Mouse (Mus musculus): ENCODE measurements around the gene Myo19. TPM values are rescaled to one million over a fixed set of nuclear protein-coding genes. Genes with fewer than 3 reads are reported as not detected.

Gene Myo19
- polyA plus RNA-seq, 1 experiment from 2014 or later: 6.1 TPM

DNA sequence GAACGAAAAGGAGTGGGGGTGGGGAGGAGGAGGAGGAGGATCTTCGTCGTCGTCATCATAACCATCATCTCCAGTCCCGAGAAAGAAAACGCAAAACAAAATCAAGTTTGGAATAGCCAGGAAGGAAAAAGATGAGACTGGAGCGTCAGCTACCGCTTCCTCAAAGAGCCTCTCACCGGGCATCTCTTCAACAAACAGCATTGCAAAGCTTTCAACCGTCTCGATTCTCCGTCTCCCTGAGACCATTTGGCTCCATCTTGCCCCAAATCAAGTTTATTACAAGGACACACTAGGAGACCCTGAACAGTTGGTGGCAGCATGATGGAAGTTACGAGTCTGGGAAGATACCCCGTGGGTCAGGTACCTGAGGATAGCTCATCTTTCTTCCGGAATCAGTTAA, 77.2 kb downstream of the Myo19 start:
- WGBS: 9% methylated on average over 15 of the region's 15 CpGs
- H3K4me1 ChIP-seq (replicated peaks): peaks cover 21% of the 10 kb centered on the region
- H3K9ac ChIP-seq: 0 out of 2 replicates have a peak overlapping the region, but pooled peaks have one; percentile 53
- no peaks in the 10 kb centered on the region for H3K36me3 ChIP-seq
- peak overlapping the region; percentile 64 for H3K4me2 ChIP-seq
- H3K4me3 ChIP-seq: peak overlapping the region; percentile 35
- no peaks in the 10 kb centered on the region for H3K9me3 ChIP-seq
- no peak for ATAC-seq (ENCODE audit: low read depth)
- no peak overlapping the region for H3K27ac ChIP-seq (replicated peaks)
- H3K27me3 ChIP-seq: peaks cover 47% of the 10 kb centered on the region

DNA sequence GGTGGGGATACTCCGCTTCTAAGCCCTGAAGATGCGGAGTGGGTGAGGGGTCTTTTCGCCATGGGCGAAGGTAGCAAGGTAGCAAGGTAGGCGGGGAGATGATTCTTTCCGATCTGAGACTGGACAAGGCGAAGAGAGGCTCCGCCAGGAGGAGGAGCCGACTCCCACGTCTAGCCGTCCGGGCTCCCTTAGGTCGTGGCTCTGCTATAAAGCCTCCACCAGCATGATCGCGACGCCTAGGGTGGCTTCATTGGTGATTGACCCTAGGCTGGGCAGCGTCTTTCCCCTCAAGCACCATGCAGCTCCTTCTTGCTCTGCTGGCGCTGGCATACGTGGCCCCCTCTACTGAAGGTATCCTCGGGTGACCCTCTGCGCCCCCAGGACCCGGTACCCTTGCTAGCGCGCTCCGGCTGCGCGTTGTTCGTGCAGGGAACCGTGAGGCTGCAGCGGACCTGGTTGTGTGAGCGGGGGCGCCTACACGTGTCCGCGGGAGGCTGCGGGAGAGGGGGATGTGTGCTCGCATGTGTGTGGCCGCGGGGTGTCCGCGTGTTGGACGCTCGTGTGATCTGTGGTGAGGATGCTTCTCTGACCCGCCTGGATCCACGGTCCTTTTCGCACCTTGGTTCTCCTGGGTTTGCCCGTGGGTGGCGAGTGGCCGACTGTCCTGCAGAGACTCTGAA, 77.8 kb downstream of the Myo19 start, which contains the start of gene Car4:
Gene Car4 (plus strand): TSS at position 196 of the 680 bp plus-strand sequence.
- Histone ChIP-seq H3K4me1 (replicated peaks) (peaks cover 21% of the 10 kb centered on the region), H3K27me3 (peaks cover 47% of the 10 kb centered on the region)

DNA sequence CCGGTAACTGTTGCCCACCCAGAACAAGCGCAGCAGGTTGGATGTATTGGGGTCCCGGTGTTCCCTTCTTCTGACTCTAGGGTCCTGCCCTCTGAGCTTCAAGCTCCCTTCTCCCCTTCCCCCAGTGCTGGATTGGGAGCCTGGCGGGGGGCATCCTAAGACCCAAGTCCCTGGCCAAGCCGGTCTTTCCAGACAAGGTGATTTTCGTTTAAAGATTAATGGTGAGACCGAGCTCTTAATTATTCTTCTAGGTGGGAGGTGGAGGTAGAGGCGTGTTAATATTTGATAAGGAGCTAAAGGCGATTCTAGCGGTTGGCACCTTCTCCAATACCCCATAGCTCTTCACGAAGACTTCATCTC, 78.3 kb downstream of the Myo19 start:
- Histone ChIP-seq H3K27me3 (peaks cover 47% of the 10 kb centered on the region), H3K4me1 (replicated peaks) (peaks cover 21% of the 10 kb centered on the region), H3K27ac (replicated peaks) (no peak overlapping the region), H3K36me3 (no peaks in the 10 kb centered on the region), H3K4me2 (peak overlapping the region; percentile 64), H3K9ac (peak overlapping the region; percentile 53; the same call in 1 of the 2 replicates), H3K9me3 (no peaks in the 10 kb centered on the region), H3K4me3 (peak overlapping the region; percentile 35)
- WGBS: 5% methylated on average over 11 of the region's 11 CpGs
- ATAC-seq (ENCODE audit: low read depth): peak; percentile 8; the same call in 1 of the 2 replicates

More for the DNA sequence above, 77.8 kb downstream of the Myo19 start, which contains the start of gene Car4:
- Histone ChIP-seq H3K4me3 (peak within 1 kb of the TSS; percentile 35), H3K4me2 (peak within 1 kb of the TSS; percentile 64), H3K9me3 (no peaks in the 10 kb centered on the region), H3K36me3 (no peaks in the 10 kb centered on the region), H3K27ac (replicated peaks) (no peak within 1 kb of the TSS), H3K9ac (peak within 1 kb of the TSS; percentile 53)
- ATAC-seq (ENCODE audit: low read depth): peak; percentile 40; the same call in 1 of the 2 replicates
- 2% methylated on average over 49 of the region's 49 CpGs for WGBS

DNA sequence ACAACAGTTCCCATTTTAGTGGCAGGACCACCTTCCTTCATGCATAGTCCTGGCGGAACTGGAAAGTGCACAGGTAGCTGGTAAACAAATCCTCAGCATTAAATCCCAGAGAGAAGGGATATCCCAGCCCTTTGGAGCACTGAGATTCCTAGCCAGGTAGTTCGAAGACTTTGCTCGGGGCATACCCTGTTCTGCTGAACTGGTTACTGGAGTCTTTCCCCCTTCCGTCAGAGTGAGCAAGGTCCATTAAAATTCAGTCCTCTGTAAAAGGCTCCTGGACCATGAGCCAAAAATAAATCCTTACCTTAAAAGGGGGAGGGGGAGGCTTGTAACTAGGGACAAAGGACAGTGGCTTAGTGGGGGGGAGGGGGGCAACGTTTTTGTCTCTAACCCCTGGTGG, 79.2 kb downstream of the Myo19 start:
- H3K36me3 ChIP-seq: no peaks in the 10 kb centered on the region
- no peak overlapping the region for H3K27ac ChIP-seq (replicated peaks)
- H3K27me3 ChIP-seq: peaks cover 47% of the 10 kb centered on the region
- H3K4me2 ChIP-seq: no peak overlapping the region
- H3K9me3 ChIP-seq: no peaks in the 10 kb centered on the region
- no peak for ATAC-seq (ENCODE audit: low read depth)
- WGBS: 48% methylated on average over 5 of the region's 5 CpGs
- H3K9ac ChIP-seq: no peak overlapping the region
- H3K4me3 ChIP-seq: no peak overlapping the region
- peaks cover 21% of the 10 kb centered on the region for H3K4me1 ChIP-seq (replicated peaks)

DNA sequence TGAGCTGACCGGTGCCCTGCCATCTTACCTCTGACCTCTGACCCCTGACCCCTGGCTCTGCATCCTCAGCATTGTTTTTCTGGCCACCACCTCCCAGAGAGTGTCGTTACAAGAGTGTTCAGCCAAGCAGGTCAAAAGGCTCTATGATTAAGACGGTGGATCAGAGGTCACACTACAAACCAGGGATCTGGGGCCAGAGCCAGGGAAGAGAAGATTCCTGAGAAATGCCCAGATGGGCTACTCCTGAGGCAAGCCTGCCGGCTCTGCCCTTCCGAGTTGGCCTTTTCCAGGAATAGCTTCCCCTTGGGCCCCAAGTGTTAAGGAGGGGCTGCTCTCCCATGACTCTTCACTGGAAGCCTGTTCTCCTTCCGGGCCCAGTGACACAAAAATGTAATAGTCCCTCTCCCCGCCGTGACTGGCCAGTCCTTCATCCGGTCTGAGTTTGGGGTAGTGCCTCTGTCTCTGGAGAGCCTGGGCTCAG, 79.8 kb downstream of the Myo19 start:
- no peaks in the 10 kb centered on the region for H3K9me3 ChIP-seq
- H3K4me3 ChIP-seq: no peak overlapping the region
- H3K27me3 ChIP-seq: peaks cover 47% of the 10 kb centered on the region
- no peak overlapping the region for H3K27ac ChIP-seq (replicated peaks)
- no peak for ATAC-seq (ENCODE audit: low read depth)
- H3K4me2 ChIP-seq: 0 out of 2 replicates have a peak overlapping the region, but pooled peaks have one; percentile 4
- H3K4me1 ChIP-seq (replicated peaks): peaks cover 21% of the 10 kb centered on the region
- H3K36me3 ChIP-seq: no peaks in the 10 kb centered on the region
- no peak overlapping the region for H3K9ac ChIP-seq
- 6% methylated on average over 9 of the region's 9 CpGs for WGBS

DNA sequence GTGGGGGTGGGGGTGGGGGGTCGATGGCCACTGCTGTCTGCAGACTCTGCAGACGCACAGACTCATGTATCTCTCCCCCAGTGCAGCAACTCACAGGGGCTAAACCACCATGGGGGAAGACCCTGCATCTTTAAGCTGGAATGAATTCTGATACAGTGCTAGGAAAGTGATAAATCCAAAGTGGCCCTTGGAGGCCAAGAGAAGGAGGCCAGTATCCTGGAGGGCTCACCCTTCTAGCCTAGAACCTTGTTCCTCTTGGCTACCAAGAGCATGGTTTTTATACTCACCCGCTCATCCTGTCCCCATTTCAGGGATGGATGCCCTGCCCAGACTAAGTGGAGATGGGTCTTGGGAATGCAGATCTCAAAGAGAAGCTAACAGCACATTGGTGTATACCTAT, 80.3 kb downstream of the Myo19 start:
- 40% methylated on average over 3 of the region's 3 CpGs for WGBS
- H3K9me3 ChIP-seq: no peaks in the 10 kb centered on the region
- no peaks in the 10 kb centered on the region for H3K36me3 ChIP-seq
- ATAC-seq (ENCODE audit: low read depth): no peak
- peaks cover 47% of the 10 kb centered on the region for H3K27me3 ChIP-seq
- H3K4me1 ChIP-seq (replicated peaks): peaks cover 21% of the 10 kb centered on the region
- H3K4me2 ChIP-seq: no peak overlapping the region
- H3K9ac ChIP-seq: no peak overlapping the region
- H3K27ac ChIP-seq (replicated peaks): no peak overlapping the region
- no peak overlapping the region for H3K4me3 ChIP-seq

DNA sequence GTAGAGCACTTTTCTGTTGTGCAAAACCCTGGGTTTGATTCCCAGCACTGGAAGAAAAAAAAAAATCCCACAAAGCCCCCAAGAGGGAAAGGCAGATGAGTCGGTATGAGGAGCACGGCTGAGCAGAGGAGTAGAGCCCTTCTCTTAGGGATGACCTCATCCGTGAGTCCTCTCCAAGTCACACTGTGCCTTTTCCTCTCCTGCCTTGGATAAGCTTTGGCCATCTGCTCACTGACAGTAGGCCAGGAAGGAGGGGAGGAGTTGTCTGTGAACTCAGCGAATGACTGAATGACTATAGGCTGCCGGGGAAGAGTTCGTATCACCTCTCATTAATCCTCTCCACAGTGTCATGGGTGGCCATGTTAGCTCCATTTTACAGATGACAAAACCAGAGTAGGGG, 80.8 kb downstream of the Myo19 start:
- no peaks in the 10 kb centered on the region for H3K9me3 ChIP-seq
- H3K36me3 ChIP-seq: no peaks in the 10 kb centered on the region
- H3K4me2 ChIP-seq: no peak overlapping the region
- 80% methylated on average over 6 of the region's 6 CpGs for WGBS
- ATAC-seq (ENCODE audit: low read depth): no peak
- H3K9ac ChIP-seq: no peak overlapping the region
- peaks cover 46% of the 10 kb centered on the region for H3K27me3 ChIP-seq
- H3K4me1 ChIP-seq (replicated peaks): peaks cover 21% of the 10 kb centered on the region
- H3K4me3 ChIP-seq: no peak overlapping the region
- H3K27ac ChIP-seq (replicated peaks): no peak overlapping the region

Small RNA genes within 50 kb of the gene (microRNA-seq; reads per million reads assigned to microRNA genes)
- not detected for gene Gm23564

Other genes starting within 250 kb of the Myo19 start
- gene Mrm1, start 60.6 kb upstream of the Myo19 start, polyA plus RNA-seq (2015; fragmentation: Nextera tagmentation; extraction: Ambion mirVana): 8.7 and 10.5 TPM in 2 replicates
- 7.5 and 7.8 TPM in 2 replicates for gene Dhrs11, start 51.2 kb upstream of the Myo19 start, polyA plus RNA-seq (2015; fragmentation: Nextera tagmentation; extraction: Ambion mirVana)
- 74.9 and 86.2 TPM in 2 replicates for gene Ggnbp2, start 9.3 kb upstream of the Myo19 start, polyA plus RNA-seq (2015; fragmentation: Nextera tagmentation; extraction: Ambion mirVana)
- gene Pigw, start 137 bp downstream of the Myo19 start, polyA plus RNA-seq (2015; fragmentation: Nextera tagmentation; extraction: Ambion mirVana): 2.5 and 2.6 TPM in 2 replicates
- 65.4 and 68.0 TPM in 2 replicates for gene Znhit3, start 36.2 kb downstream of the Myo19 start, polyA plus RNA-seq (2015; fragmentation: Nextera tagmentation; extraction: Ambion mirVana)
- gene Car4, start 77.6 kb downstream of the Myo19 start, polyA plus RNA-seq (2015; fragmentation: Nextera tagmentation; extraction: Ambion mirVana): 6.3 and 6.4 TPM in 2 replicates